ENCODE assay signal across 22 mouse cellular contexts in genomic region chr5:121096744-121097143, GRCm38 (mm10).
DNase-seq lines count a peak whose midpoint lies in the region; ATAC-seq and TF ChIP-seq lines count a peak whose summit lies in the region.
"Had no signal": no experiment of that assay in that cellular context is flagged by ENCODE, and none has a peak within 500 bp of the region (broad histone marks: within the 10 kb centered on the region; RNA-seq: fewer than 3 reads in every experiment).

No protein-coding gene starts in this region.

- H3K4me2 ChIP-seq in liver, postnatal 0 days (ENCODE audit: low read depth, low read length), result no peak overlapping the region

- no peak overlapping the region for H3K9ac ChIP-seq in liver, postnatal 0 days (replicated peaks)

- H3K27me3 ChIP-seq in liver, postnatal 0 days (ENCODE audit: insufficient read depth, low read length), result no peaks in the 10 kb centered on the region
- H3K27me3 ChIP-seq: CH12.LX, Patski had no signal

- DNase-seq in adrenal gland, postnatal 25 days, result no peak
- DNase-seq in liver, result no peak
- DNase-seq in lung, postnatal 4 days, result no peak
- DNase-seq in liver, postnatal 0 days, result no peak
- DNase-seq: adrenal gland, adult 2 months; adrenal gland, adult 8-10 months; adrenal gland, postnatal 10 days; adrenal gland, postnatal 14 days; adrenal gland, postnatal 36 days; B cell, adult 2 months; cerebellum, adult 11 months; cerebellum, adult 11-12 months; cerebellum, adult 18-20 months had no signal

- H3K4me3 ChIP-seq in liver, postnatal 0 days (ENCODE audit: low read depth, low read length), result no peak overlapping the region

- H3K4me1 ChIP-seq in liver, postnatal 0 days (ENCODE audit: insufficient read depth), result no peaks in the 10 kb centered on the region

- no peaks in the 10 kb centered on the region for H3K9me3 ChIP-seq in liver, postnatal 0 days (ENCODE audit: low read length)
- H3K9me3 ChIP-seq: G1E had no signal

- H3K36me3 ChIP-seq in liver, postnatal 0 days (replicated peaks; ENCODE audit: insufficient read depth, low read length), result no peaks in the 10 kb centered on the region
- H3K36me3 ChIP-seq: G1E had no signal

- ATAC-seq in common myeloid progenitor, adult 5-6 weeks (replicated peaks; ENCODE audit: low read depth, poor library complexity, severe bottlenecking), result peak; percentile 54; the same call in 1 of the 2 replicates
- ATAC-seq in granulocyte monocyte progenitor cell, adult 5-6 weeks (replicated peaks; ENCODE audit: poor library complexity, severe bottlenecking), result peak; percentile 88
- ATAC-seq in megakaryocyte, adult 5-6 weeks (ENCODE audit: poor library complexity, severe bottlenecking), result peak; percentile 43; the same call in 1 of the 2 replicates
- ATAC-seq in megakaryocyte progenitor cell, adult 5-6 weeks (replicated peaks; ENCODE audit: poor library complexity), result peak; percentile 54
- no peak for ATAC-seq in liver, postnatal 0 days
- ATAC-seq: activated CD4-positive, CD25-positive, alpha-beta regulatory T cell, adult 4 months; CD4-positive, CD25-positive, alpha-beta regulatory T cell, adult 4 months; Patski had no signal

- no peak for TF ChIP-seq CTCF in liver, postnatal 0 days (IDR thresholded peaks at IDR 0.05; ENCODE audit: low read depth)

- no peak overlapping the region for H3K27ac ChIP-seq in liver, postnatal 0 days (ENCODE audit: low read depth)

- no peak for TF ChIP-seq EP300 in liver, postnatal 0 days (IDR thresholded peaks at IDR 0.05; ENCODE audit: low read depth)

- 71% methylated on average over 5 of the region's 5 CpGs for WGBS in liver, postnatal 0 days (ENCODE audit: insufficient replicate concordance)
